Mouse (Mus musculus) erythroblast, embryonic 14.5 days (primary cell): ENCODE results near the gene Sned1.

Experiments
- GATA1 ChIP-seq: IDR thresholded peaks from 2 replicates; pipeline ENCODE4 v1.6.1; 2012; ENCODE audit warnings: low read length, inconsistent platforms, mixed read lengths
- TAL1 ChIP-seq: IDR thresholded peaks from 3 replicates; pipeline ENCODE4 v1.6.1; 2012; ENCODE audit warnings: low read length, inconsistent platforms, mixed read lengths

- TF ChIP-seq GATA1, result no peak
- TF ChIP-seq TAL1, result no peak
Measured at GRCm38 (mm10) chr1:93220776-93221175, 14.9 kb upstream of the Sned1 start.
